Mouse (Mus musculus) forebrain, postnatal 0 days (tissue): ENCODE measurements around the gene Aipl1. TPM values are rescaled to one million over a fixed set of nuclear protein-coding genes. Genes with fewer than 3 reads are reported as not detected.

Source experiments
- ATAC-seq: fragments of 200-750 bp; cut with Nextera tagmentation; 2 replicates; pipeline ENCODE4 v1.8.0; 2017; ENCODE audit warnings: mild to moderate bottlenecking, moderate library complexity
- DNase-seq: peaks from one replicate; pipeline ENCODE4 v3.0.0-alpha.2; 2015
- H3K27ac ChIP-seq: fragments of 300-500 bp; sonication (generic); 2 replicates; pipeline ENCODE4 v1.5.1; 2014; ENCODE audit warnings: low read depth, mild to moderate bottlenecking, antibody characterized with exemption, low read length, moderate library complexity, mixed read lengths
- H3K27me3 ChIP-seq: fragments of 300-500 bp; sonication (generic); 2 replicates; pipeline ENCODE4 v1.6.1; 2014; ENCODE audit warnings: mild to moderate bottlenecking, low read length, mixed read lengths; ENCODE audit not compliant: insufficient read depth
- H3K36me3 ChIP-seq: fragments of 300-500 bp; sonication (generic); 2 replicates; pipeline ENCODE4 v1.6.1; 2014; ENCODE audit warnings: mild to moderate bottlenecking, moderate library complexity; ENCODE audit not compliant: insufficient read depth
- H3K4me1 ChIP-seq: fragments of 300-500 bp; sonication (generic); 2 replicates; pipeline ENCODE4 v1.6.1; 2014; ENCODE audit warnings: antibody characterized with exemption; ENCODE audit not compliant: insufficient read depth
- H3K4me2 ChIP-seq: fragments of 300-500 bp; sonication (generic); 2 replicates; pipeline ENCODE4 v1.6.1; 2014; ENCODE audit warnings: low read depth, mild to moderate bottlenecking, moderate library complexity
- H3K4me3 ChIP-seq: fragments of 300-500 bp; sonication (generic); 2 replicates; pipeline ENCODE4 v1.5.1; 2014; ENCODE audit warnings: low read depth, low read length, mixed read lengths
- H3K9ac ChIP-seq: fragments of 300-500 bp; sonication (generic); 2 replicates; pipeline ENCODE4 v1.6.1; 2014; ENCODE audit warnings: mild to moderate bottlenecking
- H3K9me3 ChIP-seq: fragments of 300-500 bp; sonication (generic); 2 replicates; pipeline ENCODE4 v1.6.1; 2016; ENCODE audit warnings: low read length
- CTCF ChIP-seq: sonication (generic); IDR thresholded peaks from 2 replicates; pipeline ENCODE4 v1.5.1; 2016; ENCODE audit warnings: antibody characterized with exemption, control low read depth, low read depth
- WGBS: fragments of 180-500 bp; shearing (Covaris S2); extraction: QIAGEN DNeasy Blood & Tissue Kit; methylation state at CpG from one replicate; pipeline ENCODE4 v1.1.7; 2014; 5-methylcytosine and 5-hydroxymethylcytosine counted together
- polyA plus RNA-seq: library from polyadenylated mRNA; unstranded; fragments of >200 nt; fragmentation: Nextera tagmentation; extraction: Ambion mirVana; gene quantifications from 2 replicates; pipeline ENCODE4 v1.2.1, GENCODE M21; 2015
- total RNA-seq: library from RNA; depleted of rRNA; stranded (reverse); fragments of >200 nt; gene quantifications from 2 replicates; pipeline ENCODE4 v1.2.3, GENCODE M21; 2014

Gene Aipl1
- total and polyA plus RNA-seq, 2 experiments from 2014 or later: 0.19 to 0.23 TPM

GRCm38 (mm10) chr11:72010367-72010766 lies 26.9 kb downstream of the Aipl1 start:
- Histone ChIP-seq H3K4me1 (peaks cover 15% of the 10 kb centered on the region), H3K4me3 (no peak overlapping the region), H3K27ac (peak overlapping the region; percentile 2; the same call in 1 of the 2 replicates), H3K9ac (no peak overlapping the region), H3K36me3 (no peaks in the 10 kb centered on the region), H3K4me2 (no peak overlapping the region), H3K9me3 (no peaks in the 10 kb centered on the region), H3K27me3 (no peaks in the 10 kb centered on the region)
- ATAC-seq: no peak
- WGBS: 23% methylated on average over 5 of the region's 5 CpGs
- TF ChIP-seq CTCF: no peak
- peak; percentile 64 for DNase-seq

GRCm38 (mm10) chr11:72005547-72005946 lies 31.8 kb downstream of the Aipl1 start:
- no peak overlapping the region for H3K4me2 ChIP-seq
- ATAC-seq (no peak), DNase-seq (no peak)
- no peaks in the 10 kb centered on the region for H3K27me3 ChIP-seq
- H3K27ac ChIP-seq: no peak overlapping the region
- no peak overlapping the region for H3K4me3 ChIP-seq
- no peaks in the 10 kb centered on the region for H3K4me1 ChIP-seq
- 88% methylated on average over 6 of the region's 6 CpGs for WGBS
- H3K9ac ChIP-seq: no peak overlapping the region
- H3K9me3 ChIP-seq: no peaks in the 10 kb centered on the region
- TF ChIP-seq CTCF: no peak
- H3K36me3 ChIP-seq: no peaks in the 10 kb centered on the region

GRCm38 (mm10) chr11:72003171-72003570 lies 34.1 kb downstream of the Aipl1 start:
- WGBS: 40% methylated on average over 9 of the region's 9 CpGs
- Histone ChIP-seq H3K4me2 (no peak overlapping the region), H3K27ac (no peak overlapping the region), H3K4me3 (no peak overlapping the region), H3K36me3 (no peaks in the 10 kb centered on the region), H3K27me3 (no peaks in the 10 kb centered on the region), H3K9ac (no peak overlapping the region), H3K4me1 (no peaks in the 10 kb centered on the region), H3K9me3 (no peaks in the 10 kb centered on the region)
- TF ChIP-seq CTCF: no peak
- DNase-seq (no peak), ATAC-seq (no peak)

- ATAC-seq: no peak
- Histone ChIP-seq H3K4me1 (no peaks in the 10 kb centered on the region), H3K4me2 (no peak overlapping the region), H3K27me3 (no peaks in the 10 kb centered on the region), H3K4me3 (no peak overlapping the region), H3K9ac (no peak overlapping the region), H3K36me3 (no peaks in the 10 kb centered on the region), H3K9me3 (no peaks in the 10 kb centered on the region), H3K27ac (no peak overlapping the region)
- WGBS: 46% methylated on average over 13 of the region's 13 CpGs
- peak; percentile 58 for TF ChIP-seq CTCF
- DNase-seq: no peak
Observed at GRCm38 (mm10) chr11:72002138-72002853, 35.0 kb downstream of the Aipl1 start.

- 85% methylated on average over 6 of the region's 6 CpGs for WGBS
- H3K4me3 ChIP-seq: no peak overlapping the region
- H3K9ac ChIP-seq: no peak overlapping the region
- H3K27me3 ChIP-seq: no peaks in the 10 kb centered on the region
- no peak overlapping the region for H3K27ac ChIP-seq
- no peak for TF ChIP-seq CTCF
- ATAC-seq: no peak
- no peaks in the 10 kb centered on the region for H3K36me3 ChIP-seq
- H3K4me2 ChIP-seq: no peak overlapping the region
- no peaks in the 10 kb centered on the region for H3K9me3 ChIP-seq
- no peak for DNase-seq
- peaks cover 7% of the 10 kb centered on the region for H3K4me1 ChIP-seq
Observed at GRCm38 (mm10) chr11:72000194-72000593, 37.1 kb downstream of the Aipl1 start.

- ATAC-seq (peak; percentile 61; the same call in 1 of the 2 replicates), DNase-seq (peak; percentile 61)
- Histone ChIP-seq H3K4me1 (peaks cover 7% of the 10 kb centered on the region), H3K4me3 (no peak overlapping the region), H3K9me3 (no peaks in the 10 kb centered on the region), H3K27me3 (no peaks in the 10 kb centered on the region), H3K36me3 (no peaks in the 10 kb centered on the region), H3K9ac (no peak overlapping the region), H3K27ac (no peak overlapping the region), H3K4me2 (peak overlapping the region; percentile 18; the same call in 1 of the 2 replicates)
- 24% methylated on average over 11 of the region's 11 CpGs for WGBS
- TF ChIP-seq CTCF: no peak
Observed at GRCm38 (mm10) chr11:71996805-71997204, 40.5 kb downstream of the Aipl1 start.

- 0 out of 2 replicates have a peak overlapping the region, but pooled peaks have one; percentile 10 for H3K9ac ChIP-seq
- ATAC-seq: peak; percentile 89
- H3K4me3 ChIP-seq: no peak overlapping the region
- H3K27me3 ChIP-seq: no peaks in the 10 kb centered on the region
- TF ChIP-seq CTCF: no peak
- peak overlapping the region; percentile 8 for H3K4me2 ChIP-seq
- peak overlapping the region; percentile 22; the same call in 1 of the 2 replicates for H3K27ac ChIP-seq
- 15% methylated on average over 9 of the region's 9 CpGs for WGBS
- DNase-seq: peak; percentile 72
- H3K36me3 ChIP-seq: no peaks in the 10 kb centered on the region
- peaks cover 7% of the 10 kb centered on the region for H3K4me1 ChIP-seq
- no peaks in the 10 kb centered on the region for H3K9me3 ChIP-seq
Observed at GRCm38 (mm10) chr11:71995968-71996511, 41.3 kb downstream of the Aipl1 start.
